Mouse (Mus musculus) retina, postnatal 1 day (tissue): ENCODE measurements around the gene Tedc2.

ENCODE experiments used
- DNase-seq: peaks from one replicate; pipeline ENCODE4 v3.0.0-alpha.2; 2012

The Tedc2 gene

GRCm38 (mm10) chr17:24211631-24212440 lies 8.8 kb downstream of the Tedc2 start:
- DNase-seq, result peak; percentile 85

GRCm38 (mm10) chr17:24210591-24210990 lies 10.1 kb downstream of the Tedc2 start:
- DNase-seq, result no peak

- DNase-seq, result no peak
Observed at GRCm38 (mm10) chr17:24209916-24210240, 10.8 kb downstream of the Tedc2 start.

- peak; percentile 84 for DNase-seq
Observed at GRCm38 (mm10) chr17:24209043-24209915, 11.4 kb downstream of the Tedc2 start, which contains the start of gene Ntn3. TSS of gene Ntn3 (minus strand) at chr17:24209531.

GRCm38 (mm10) chr17:24208641-24209042 lies 12.0 kb downstream of the Tedc2 start:
- peak; percentile 54 for DNase-seq

- peak; percentile 5 for DNase-seq
Observed at GRCm38 (mm10) chr17:24207768-24208640, 12.6 kb downstream of the Tedc2 start.

GRCm38 (mm10) chr17:24206451-24207351 lies 13.9 kb downstream of the Tedc2 start:
- peak; percentile 70 for DNase-seq

- no peak for DNase-seq
Observed at GRCm38 (mm10) chr17:24205908-24206361, 14.7 kb downstream of the Tedc2 start.

- peak; percentile 96 for DNase-seq
Observed at GRCm38 (mm10) chr17:24205284-24205888, 15.3 kb downstream of the Tedc2 start, which contains the start of gene Tbc1d24. TSS of gene Tbc1d24 (minus strand) at chr17:24205562.

GRCm38 (mm10) chr17:24204846-24205245 lies 15.8 kb downstream of the Tedc2 start:
- no peak for DNase-seq

GRCm38 (mm10) chr17:24203611-24204534 lies 16.8 kb downstream of the Tedc2 start:
- DNase-seq, result peak; percentile 10

- no peak for DNase-seq
Observed at GRCm38 (mm10) chr17:24203068-24203467, 17.6 kb downstream of the Tedc2 start.

GRCm38 (mm10) chr17:24201092-24201491 lies 19.6 kb downstream of the Tedc2 start:
- no peak for DNase-seq

- DNase-seq, result no peak
Observed at GRCm38 (mm10) chr17:24199741-24200140, 20.9 kb downstream of the Tedc2 start.

- DNase-seq, result no peak
Observed at GRCm38 (mm10) chr17:24199252-24199651, 21.4 kb downstream of the Tedc2 start.

- DNase-seq, result no peak
Observed at GRCm38 (mm10) chr17:24197032-24197824, 23.4 kb downstream of the Tedc2 start.

- DNase-seq, result no peak
Observed at GRCm38 (mm10) chr17:24195349-24195748, 25.3 kb downstream of the Tedc2 start.

GRCm38 (mm10) chr17:24193769-24194168 lies 26.9 kb downstream of the Tedc2 start:
- no peak for DNase-seq

GRCm38 (mm10) chr17:24193268-24193667 lies 27.4 kb downstream of the Tedc2 start:
- no peak for DNase-seq
